Mouse (Mus musculus) heart, adult 9 months (tissue): ENCODE measurements around the gene Trim65.
A peak's percentile ranks its signal among the peaks of the same experiment; 100 is the strongest.
"Not testable (repeated sequence)": the region's sequence is repeated elsewhere in the genome, so short reads cannot be mapped to it uniquely, and the experiment has no call there.

Experiments
- DNase-seq, 2 experiments: peaks; one replicate each; pipeline ENCODE4 v3.0.0; 2022; ENCODE audit warnings: low spot score in 2 of 2

Trim65 gene

GRCm38 (mm10) chr11:116108464-116109137 is 22.3 kb downstream of the Trim65 start:
- DNase-seq: peak; percentile 89

GRCm38 (mm10) chr11:116107777-116108285 is 23.1 kb downstream of the Trim65 start:
- no peak for DNase-seq

GRCm38 (mm10) chr11:116106963-116107776 is 23.8 kb downstream of the Trim65 start:
- no peak for DNase-seq

GRCm38 (mm10) chr11:116106154-116106962 is 24.6 kb downstream of the Trim65 start:
- no peak for DNase-seq

GRCm38 (mm10) chr11:116105065-116105464 is 25.9 kb downstream of the Trim65 start:
- no peak for DNase-seq

- peak; percentile 89 to 92 for DNase-seq
Measured at GRCm38 (mm10) chr11:116104006-116104646, 26.8 kb downstream of the Trim65 start.

- DNase-seq: no peak
Measured at GRCm38 (mm10) chr11:116103572-116103971, 27.4 kb downstream of the Trim65 start.

- DNase-seq: no peak
Measured at GRCm38 (mm10) chr11:116102472-116102871, 28.5 kb downstream of the Trim65 start.

GRCm38 (mm10) chr11:116101931-116102381 is 29.0 kb downstream of the Trim65 start:
- peak; percentile 84 to 89 for DNase-seq

GRCm38 (mm10) chr11:116100839-116101238 is 30.1 kb downstream of the Trim65 start:
- DNase-seq: no peak

- DNase-seq: peak; percentile 94 to 95
Measured at GRCm38 (mm10) chr11:116100385-116100784, 30.5 kb downstream of the Trim65 start.

- DNase-seq: no peak
Measured at GRCm38 (mm10) chr11:116099462-116099861, 31.5 kb downstream of the Trim65 start.

GRCm38 (mm10) chr11:116098711-116099460 is 32.0 kb downstream of the Trim65 start:
- peak in 1 of 2 experiments; percentile 68 for DNase-seq

GRCm38 (mm10) chr11:116096213-116097108 is 34.5 kb downstream of the Trim65 start:
- no peak for DNase-seq

- peak; percentile 80 to 88 for DNase-seq
Measured at GRCm38 (mm10) chr11:116095573-116095972, 35.4 kb downstream of the Trim65 start.

- peak in 1 of 2 experiments; percentile 64 for DNase-seq
Measured at GRCm38 (mm10) chr11:116093771-116094565, 37.0 kb downstream of the Trim65 start.

- not testable (repeated sequence) for DNase-seq
Measured at GRCm38 (mm10) chr11:116092959-116093358, 38.0 kb downstream of the Trim65 start.

- no peak for DNase-seq
Measured at GRCm38 (mm10) chr11:116091591-116091990, 39.3 kb downstream of the Trim65 start.

GRCm38 (mm10) chr11:116089545-116089944 is 41.4 kb downstream of the Trim65 start:
- no peak for DNase-seq
